Mouse (Mus musculus): Measurements from ENCODE around the gene AC109138.7. TPM values are rescaled to one million over a fixed set of nuclear protein-coding genes. Genes with fewer than 3 reads are reported as not detected.

AC109138.7 gene
- polyA plus RNA-seq, 1 experiment, result not detected

DNA sequence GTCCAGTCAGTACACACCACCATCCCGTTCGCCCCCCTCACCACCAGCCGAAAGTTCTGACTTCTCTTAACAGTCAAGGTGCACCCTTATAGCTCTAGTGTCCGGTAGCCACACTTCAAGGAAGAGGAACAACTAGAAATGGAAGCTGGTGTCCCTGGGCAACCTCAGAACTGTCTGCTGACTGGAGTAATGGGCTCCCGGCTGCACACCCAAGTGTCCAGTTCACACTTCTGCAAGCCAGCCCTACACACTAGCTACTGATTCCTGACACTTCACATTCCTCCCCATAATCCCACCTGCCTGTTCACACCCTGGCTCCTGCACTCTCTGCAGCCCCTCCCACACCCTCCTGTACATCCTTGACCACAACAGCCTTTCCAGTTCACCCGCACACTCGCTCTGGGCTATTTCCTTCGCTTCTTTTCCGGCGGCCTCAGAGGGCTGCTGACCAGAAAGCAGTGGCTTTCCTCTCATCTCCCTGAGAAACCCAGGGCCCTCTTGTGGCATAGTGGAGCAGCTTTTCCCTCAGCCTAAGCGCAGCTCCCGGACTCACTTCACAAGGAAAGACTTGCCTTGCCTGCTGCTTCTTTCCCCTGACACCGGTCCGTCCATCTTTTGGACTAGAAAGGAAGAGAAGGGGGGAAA, 2.0 kb downstream of the AC109138.7 start:
- H3K27me3 ChIP-seq (ENCODE audit: control insufficient read depth, insufficient read depth, low read length), result no peaks in the 10 kb centered on the region
- TF ChIP-seq POLR2A (IDR thresholded peaks at IDR 0.05; ENCODE audit: low read depth, low read length) (no peak), CTCF (IDR thresholded peaks at IDR 0.05; ENCODE audit: extremely low read depth, insufficient read depth, insufficient read length, insufficient replicate concordance) (no peak)
- DNase-seq (ENCODE audit: low read depth in 1 of 2, low spot score in 2 of 2), result no peak
- peak overlapping the region; percentile 49 for H3K4me3 ChIP-seq (ENCODE audit: extremely low read depth, insufficient read depth, insufficient read length)
- H3K27ac ChIP-seq (ENCODE audit: insufficient read depth, low read length), result peak overlapping the region; percentile 73
- 33% methylated on average over 14 of the region's 14 CpGs for WGBS
- H3K36me3 ChIP-seq (ENCODE audit: control insufficient read depth, insufficient read depth, low read length), result peaks cover 2% of the 10 kb centered on the region; the same call in 1 of the 2 replicates
- peaks cover 63% of the 10 kb centered on the region for H3K4me1 ChIP-seq (ENCODE audit: control insufficient read depth, insufficient read depth, insufficient read length)

DNA sequence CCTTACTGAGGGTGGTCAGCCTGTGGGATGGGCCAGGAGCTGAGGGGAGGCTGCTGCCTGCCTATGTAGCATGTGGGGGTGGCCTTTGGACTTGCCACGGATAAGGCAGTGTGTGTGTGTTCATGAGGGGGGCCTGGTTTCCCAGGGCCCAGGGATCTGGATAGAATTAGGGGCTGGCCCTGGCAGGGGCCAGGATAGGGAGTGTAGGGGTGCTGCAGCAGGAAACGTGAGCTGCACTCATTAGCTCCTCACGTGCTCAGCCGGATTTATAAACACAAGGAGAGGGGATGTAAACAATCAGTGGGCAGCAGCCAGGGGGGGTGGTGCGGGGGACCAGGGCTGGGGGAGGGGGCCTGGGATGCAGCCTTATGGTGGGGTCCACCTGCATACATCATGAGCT, 3.0 kb downstream of the AC109138.7 start:
- peak overlapping the region; percentile 73 for H3K27ac ChIP-seq (ENCODE audit: insufficient read depth, low read length)
- H3K4me1 ChIP-seq (ENCODE audit: control insufficient read depth, insufficient read depth, insufficient read length), result peaks cover 73% of the 10 kb centered on the region
- H3K36me3 ChIP-seq (ENCODE audit: control insufficient read depth, insufficient read depth, low read length), result peaks cover 2% of the 10 kb centered on the region; the same call in 1 of the 2 replicates
- no peak for DNase-seq (ENCODE audit: low read depth in 1 of 2, low spot score in 2 of 2)
- peak overlapping the region; percentile 16; the same call in 1 of the 2 replicates for H3K4me3 ChIP-seq (ENCODE audit: extremely low read depth, insufficient read depth, insufficient read length)
- WGBS, result 40% methylated on average over 5 of the region's 5 CpGs
- no peaks in the 10 kb centered on the region for H3K27me3 ChIP-seq (ENCODE audit: control insufficient read depth, insufficient read depth, low read length)
- TF ChIP-seq CTCF (IDR thresholded peaks at IDR 0.05; ENCODE audit: extremely low read depth, insufficient read depth, insufficient read length, insufficient replicate concordance) (no peak), POLR2A (IDR thresholded peaks at IDR 0.05; ENCODE audit: low read depth, low read length) (no peak)

DNA sequence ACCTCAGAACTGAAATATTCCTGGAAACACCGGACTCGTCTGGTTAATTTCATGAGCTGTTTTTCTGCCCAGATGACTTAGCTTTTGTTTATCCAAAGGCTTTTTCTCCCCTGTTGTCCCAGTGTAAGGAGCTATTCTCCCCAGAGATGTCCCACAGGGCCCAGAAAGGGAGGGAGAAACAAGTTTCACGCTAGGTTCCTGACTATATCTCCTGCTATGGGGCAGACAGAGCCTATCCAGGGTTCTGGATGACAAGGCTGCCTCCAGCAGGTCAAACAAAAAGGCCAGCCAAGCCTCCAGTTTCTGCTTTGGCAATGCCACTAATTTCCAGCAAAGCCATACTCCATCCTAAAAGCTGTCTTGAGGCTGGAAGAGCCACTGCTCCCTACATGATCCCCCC, 3.7 kb downstream of the AC109138.7 start:
- no peak for TF ChIP-seq POLR2A (IDR thresholded peaks at IDR 0.05; ENCODE audit: low read depth, low read length)
- TF ChIP-seq CTCF (IDR thresholded peaks at IDR 0.05; ENCODE audit: extremely low read depth, insufficient read depth, insufficient read length, insufficient replicate concordance), result no peak
- DNase-seq (ENCODE audit: low read depth in 1 of 2, low spot score in 2 of 2), result no peak
- 59% methylated on average over 3 of the region's 3 CpGs for WGBS
- peak overlapping the region; percentile 68 for H3K27ac ChIP-seq (ENCODE audit: insufficient read depth, low read length)
- H3K4me1 ChIP-seq (ENCODE audit: control insufficient read depth, insufficient read depth, insufficient read length), result peaks cover 73% of the 10 kb centered on the region
- peaks cover 7% of the 10 kb centered on the region for H3K36me3 ChIP-seq (ENCODE audit: control insufficient read depth, insufficient read depth, low read length)
- H3K27me3 ChIP-seq (ENCODE audit: control insufficient read depth, insufficient read depth, low read length), result no peaks in the 10 kb centered on the region
- H3K4me3 ChIP-seq (ENCODE audit: extremely low read depth, insufficient read depth, insufficient read length), result no peak overlapping the region

DNA sequence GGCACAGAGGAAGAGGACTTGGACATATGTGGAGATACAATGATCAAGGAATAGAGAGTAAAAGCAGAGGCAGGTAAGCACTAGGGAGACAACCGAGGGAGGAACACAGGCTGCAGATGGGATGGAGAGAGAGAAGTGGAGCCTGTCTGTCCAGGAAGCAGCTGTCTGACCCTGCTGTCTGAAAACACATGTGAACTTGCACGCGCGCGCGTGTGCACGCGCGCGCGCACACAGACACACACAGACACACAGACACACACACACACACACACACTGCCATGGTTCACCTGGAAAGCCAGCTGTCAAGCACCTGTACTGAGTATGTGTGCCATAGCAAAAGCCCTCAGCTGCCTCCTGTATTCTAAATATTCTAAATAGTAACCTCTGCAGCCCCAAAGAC, 4.1 kb downstream of the AC109138.7 start:
- Histone ChIP-seq H3K36me3 (ENCODE audit: control insufficient read depth, insufficient read depth, low read length) (peaks cover 7% of the 10 kb centered on the region), H3K27ac (ENCODE audit: insufficient read depth, low read length) (peak overlapping the region; percentile 68), H3K4me3 (ENCODE audit: extremely low read depth, insufficient read depth, insufficient read length) (no peak overlapping the region), H3K4me1 (ENCODE audit: control insufficient read depth, insufficient read depth, insufficient read length) (peaks cover 69% of the 10 kb centered on the region), H3K27me3 (ENCODE audit: control insufficient read depth, insufficient read depth, low read length) (no peaks in the 10 kb centered on the region)
- no peak for DNase-seq (ENCODE audit: low read depth in 1 of 2, low spot score in 2 of 2)
- 22% methylated on average over 11 of the region's 11 CpGs for WGBS
- TF ChIP-seq CTCF (IDR thresholded peaks at IDR 0.05; ENCODE audit: extremely low read depth, insufficient read depth, insufficient read length, insufficient replicate concordance) (no peak), POLR2A (IDR thresholded peaks at IDR 0.05; ENCODE audit: low read depth, low read length) (no peak)

DNA sequence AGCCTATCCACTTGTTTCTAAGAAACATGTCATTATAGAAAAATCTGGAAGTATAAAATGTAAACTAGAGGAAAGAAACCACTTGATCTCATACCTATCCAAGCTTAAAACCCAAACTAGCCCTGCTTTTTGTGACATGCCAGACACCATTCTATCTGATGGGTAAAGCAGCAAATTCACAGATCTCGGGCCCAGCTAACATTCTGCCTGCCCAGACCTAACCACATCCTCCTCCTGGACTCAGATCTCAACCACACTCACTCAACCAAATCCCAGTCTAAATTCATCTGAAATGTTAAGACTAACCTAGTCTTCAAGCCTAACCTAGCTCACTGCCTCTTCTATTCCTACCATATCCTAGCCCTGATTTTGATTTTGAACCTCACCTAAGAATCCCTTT, 4.6 kb downstream of the AC109138.7 start:
- peaks cover 8% of the 10 kb centered on the region for H3K36me3 ChIP-seq (ENCODE audit: control insufficient read depth, insufficient read depth, low read length)
- H3K27me3 ChIP-seq (ENCODE audit: control insufficient read depth, insufficient read depth, low read length), result no peaks in the 10 kb centered on the region
- H3K4me3 ChIP-seq (ENCODE audit: extremely low read depth, insufficient read depth, insufficient read length), result no peak overlapping the region
- WGBS, result 6% methylated on average over 1 of the region's 1 CpGs
- H3K27ac ChIP-seq (ENCODE audit: insufficient read depth, low read length), result peak overlapping the region; percentile 72
- H3K4me1 ChIP-seq (ENCODE audit: control insufficient read depth, insufficient read depth, insufficient read length), result peaks cover 64% of the 10 kb centered on the region
- TF ChIP-seq POLR2A (IDR thresholded peaks at IDR 0.05; ENCODE audit: low read depth, low read length) (no peak), CTCF (IDR thresholded peaks at IDR 0.05; ENCODE audit: extremely low read depth, insufficient read depth, insufficient read length, insufficient replicate concordance) (no peak)
- DNase-seq (ENCODE audit: low read depth in 1 of 2, low spot score in 2 of 2), result no peak

DNA sequence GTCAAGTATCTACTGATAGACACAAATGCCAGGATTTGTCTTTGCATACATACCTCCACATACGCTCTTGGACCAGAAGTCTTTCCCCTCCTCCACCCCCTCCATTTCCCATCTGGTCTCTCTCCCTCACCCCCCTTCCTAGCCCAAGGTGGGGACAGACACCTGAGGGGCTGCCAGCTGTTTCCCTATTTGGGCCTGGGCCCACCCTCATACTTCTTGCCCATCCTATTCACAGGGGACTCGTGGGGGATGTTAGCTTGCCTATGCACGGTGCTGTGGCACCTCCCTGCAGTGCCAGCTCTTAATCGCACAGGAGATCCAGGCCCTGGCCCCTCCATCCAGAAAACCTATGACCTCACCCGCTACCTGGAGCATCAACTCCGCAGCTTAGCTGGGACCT, 5.8 kb downstream of the AC109138.7 start:
- DNase-seq (ENCODE audit: low read depth in 1 of 2, low spot score in 2 of 2), result no peak
- 66% methylated on average over 6 of the region's 6 CpGs for WGBS
- H3K36me3 ChIP-seq (ENCODE audit: control insufficient read depth, insufficient read depth, low read length), result peaks cover 8% of the 10 kb centered on the region
- H3K4me1 ChIP-seq (ENCODE audit: control insufficient read depth, insufficient read depth, insufficient read length), result peaks cover 62% of the 10 kb centered on the region
- peak overlapping the region; percentile 72 for H3K27ac ChIP-seq (ENCODE audit: insufficient read depth, low read length)
- H3K4me3 ChIP-seq (ENCODE audit: extremely low read depth, insufficient read depth, insufficient read length), result no peak overlapping the region
- H3K27me3 ChIP-seq (ENCODE audit: control insufficient read depth, insufficient read depth, low read length), result no peaks in the 10 kb centered on the region
- no peak for TF ChIP-seq CTCF (IDR thresholded peaks at IDR 0.05; ENCODE audit: extremely low read depth, insufficient read depth, insufficient read length, insufficient replicate concordance)
- no peak for TF ChIP-seq POLR2A (IDR thresholded peaks at IDR 0.05; ENCODE audit: low read depth, low read length)

DNA sequence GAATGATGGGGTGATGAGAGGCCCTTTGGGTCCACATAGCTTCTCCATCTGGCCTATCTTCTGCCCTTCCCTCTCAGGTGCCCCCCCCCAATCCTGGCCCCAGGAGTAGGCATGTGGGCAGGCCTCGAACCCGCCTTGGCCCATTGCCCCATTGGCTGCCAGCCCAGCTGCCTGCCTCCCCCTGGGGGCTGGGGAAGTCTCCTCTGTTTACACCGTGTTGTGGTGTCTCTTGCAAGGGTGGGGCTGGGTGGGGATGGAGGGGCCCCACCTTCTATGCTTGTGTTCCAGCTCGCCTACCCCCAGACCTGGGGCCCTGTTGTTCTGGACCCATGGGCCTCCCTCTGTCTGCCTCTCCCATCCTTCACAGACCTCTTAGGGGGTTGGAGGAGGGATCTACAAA, 6.3 kb downstream of the AC109138.7 start:
- H3K27ac ChIP-seq (ENCODE audit: insufficient read depth, low read length), result peak overlapping the region; percentile 84
- peaks cover 8% of the 10 kb centered on the region for H3K36me3 ChIP-seq (ENCODE audit: control insufficient read depth, insufficient read depth, low read length)
- peak in 1 of 2 experiments; percentile 66 for DNase-seq (ENCODE audit: low read depth in 1 of 2, low spot score in 2 of 2)
- TF ChIP-seq POLR2A (IDR thresholded peaks at IDR 0.05; ENCODE audit: low read depth, low read length), result no peak
- TF ChIP-seq CTCF (IDR thresholded peaks at IDR 0.05; ENCODE audit: extremely low read depth, insufficient read depth, insufficient read length, insufficient replicate concordance), result no peak
- WGBS, result 11% methylated on average over 4 of the region's 4 CpGs
- H3K27me3 ChIP-seq (ENCODE audit: control insufficient read depth, insufficient read depth, low read length), result no peaks in the 10 kb centered on the region
- peaks cover 62% of the 10 kb centered on the region for H3K4me1 ChIP-seq (ENCODE audit: control insufficient read depth, insufficient read depth, insufficient read length)
- no peak overlapping the region for H3K4me3 ChIP-seq (ENCODE audit: extremely low read depth, insufficient read depth, insufficient read length)

All from spleen, adult 2 months (tissue).